Mouse (Mus musculus) hindbrain, embryonic 14.5 days (tissue): Measurements from ENCODE around the gene Hmga1. TPM values are rescaled to one million over a fixed set of nuclear protein-coding genes. Genes with fewer than 3 reads are reported as not detected.
A peak's percentile ranks its signal among the peaks of the same experiment; 100 is the strongest.

Experiments used
- ATAC-seq: fragments of 200-750 bp; cut with Nextera tagmentation; 2 replicates; pipeline ENCODE4 v1.8.0; 2017; ENCODE audit warnings: moderate number of reproducible peaks, mild to moderate bottlenecking, moderate TSS enrichment, moderate library complexity; ENCODE audit not compliant: low FRiP score
- DNase-seq: peaks from one replicate; pipeline ENCODE4 v3.0.0-alpha.2; 2015; ENCODE audit warnings: low spot score
- H3K27ac ChIP-seq: fragments of 300-500 bp; sonication (generic); 2 replicates; pipeline ENCODE4 v1.5.1; 2014; ENCODE audit warnings: mild to moderate bottlenecking, moderate library complexity
- H3K27me3 ChIP-seq: fragments of 300-500 bp; sonication (generic); 2 replicates; pipeline ENCODE4 v1.6.1; 2014; ENCODE audit warnings: mild to moderate bottlenecking, low read length, mixed read lengths; ENCODE audit not compliant: control insufficient read depth, insufficient read depth
- H3K36me3 ChIP-seq: fragments of 300-500 bp; sonication (generic); replicated peaks from 2 replicates; pipeline ENCODE4 v1.6.1; 2014; ENCODE audit not compliant: control insufficient read depth, insufficient read depth
- H3K4me1 ChIP-seq: fragments of 300-500 bp; sonication (generic); replicated peaks from 2 replicates; pipeline ENCODE4 v1.6.1; 2014; ENCODE audit warnings: antibody characterized with exemption, low read length, mixed read lengths; ENCODE audit not compliant: control insufficient read depth, insufficient read depth
- H3K4me2 ChIP-seq: fragments of 300-500 bp; sonication (generic); replicated peaks from 2 replicates; pipeline ENCODE4 v1.6.1; 2014; ENCODE audit warnings: mild to moderate bottlenecking, moderate library complexity
- H3K4me3 ChIP-seq: fragments of 300-500 bp; sonication (generic); replicated peaks from 2 replicates; pipeline ENCODE4 v1.5.1; 2014; ENCODE audit warnings: mild to moderate bottlenecking, low read length
- H3K9ac ChIP-seq: fragments of 300-500 bp; sonication (generic); 2 replicates; pipeline ENCODE4 v1.6.1; 2014
- H3K9me3 ChIP-seq: fragments of 300-500 bp; sonication (generic); 2 replicates; pipeline ENCODE4 v1.6.1; 2016; ENCODE audit warnings: low read length; ENCODE audit not compliant: control insufficient read depth
- WGBS: fragments of 180-500 bp; shearing (Covaris S2); extraction: QIAGEN DNeasy Blood & Tissue Kit; methylation state at CpG from one replicate; pipeline ENCODE4 v1.1.7; 2014; 5-methylcytosine and 5-hydroxymethylcytosine counted together
- polyA plus RNA-seq: library from polyadenylated mRNA; unstranded; fragments of >200 nt; fragmentation: Nextera tagmentation; extraction: Ambion mirVana; gene quantifications from 2 replicates; pipeline ENCODE4 v1.2.1, GENCODE M21; 2014

Hmga1 gene
- polyA plus RNA-seq, 1 experiment from 2014 or later = 136 TPM

DNA sequence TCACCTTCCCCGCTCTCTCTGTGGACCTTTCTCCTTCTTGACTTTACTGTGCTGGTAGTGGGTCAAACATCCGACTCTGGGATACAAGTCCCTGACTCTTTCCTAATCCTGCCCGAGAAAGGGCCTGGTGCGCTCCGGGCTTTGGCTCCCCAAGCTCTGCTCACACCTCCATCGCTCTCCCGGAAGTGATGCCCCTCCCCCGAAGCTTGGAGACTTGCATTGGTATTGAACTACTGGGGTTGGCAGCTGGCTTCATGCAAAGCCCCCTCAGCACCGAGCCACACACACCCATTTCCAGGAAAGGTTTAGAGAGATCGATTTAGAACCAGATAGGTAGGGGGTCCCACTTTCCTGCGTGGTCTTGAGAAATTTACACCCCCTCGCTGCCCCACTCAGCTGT is 10.3 kb upstream of the Hmga1 start:
- H3K4me3 ChIP-seq = no peak overlapping the region
- no peak overlapping the region for H3K27ac ChIP-seq
- H3K9ac ChIP-seq = no peak overlapping the region
- no peak for DNase-seq
- no peak for ATAC-seq
- no peaks in the 10 kb centered on the region for H3K36me3 ChIP-seq
- H3K4me2 ChIP-seq = no peak overlapping the region
- WGBS = 56% methylated on average over 12 of the region's 12 CpGs
- H3K9me3 ChIP-seq = no peaks in the 10 kb centered on the region
- H3K27me3 ChIP-seq = no peaks in the 10 kb centered on the region
- H3K4me1 ChIP-seq = 0 out of 2 replicates have a peak, but pooled peaks cover 3% of the 10 kb centered on the region

DNA sequence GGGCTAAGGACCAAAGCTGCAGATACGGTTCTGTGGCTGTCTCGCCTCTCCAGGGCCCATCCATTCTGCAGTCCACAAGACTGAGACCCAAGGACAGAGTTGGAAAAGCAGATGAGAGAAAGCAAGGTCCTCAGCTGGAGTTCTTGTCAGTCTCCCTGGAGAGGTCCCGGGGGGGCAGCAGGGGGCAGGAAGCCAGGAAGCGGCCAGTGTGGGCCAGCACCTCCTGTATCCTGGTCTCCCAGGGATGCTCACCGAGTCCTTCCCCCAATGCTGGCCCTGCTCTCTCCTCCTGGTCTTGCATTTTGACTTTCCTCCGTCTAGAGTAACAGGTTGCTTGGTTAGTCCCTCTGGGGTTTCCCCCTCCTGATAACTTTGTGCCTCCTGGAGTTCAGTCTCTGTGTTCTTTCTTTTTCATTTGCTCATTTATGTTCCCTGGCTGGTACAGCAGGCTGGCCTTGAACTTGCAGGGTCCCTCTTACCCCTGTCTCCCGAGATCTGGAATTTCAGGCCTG is 9.7 kb upstream of the Hmga1 start:
- WGBS = 67% methylated on average over 7 of the region's 7 CpGs
- no peak overlapping the region for H3K4me3 ChIP-seq
- DNase-seq = no peak

DNA sequence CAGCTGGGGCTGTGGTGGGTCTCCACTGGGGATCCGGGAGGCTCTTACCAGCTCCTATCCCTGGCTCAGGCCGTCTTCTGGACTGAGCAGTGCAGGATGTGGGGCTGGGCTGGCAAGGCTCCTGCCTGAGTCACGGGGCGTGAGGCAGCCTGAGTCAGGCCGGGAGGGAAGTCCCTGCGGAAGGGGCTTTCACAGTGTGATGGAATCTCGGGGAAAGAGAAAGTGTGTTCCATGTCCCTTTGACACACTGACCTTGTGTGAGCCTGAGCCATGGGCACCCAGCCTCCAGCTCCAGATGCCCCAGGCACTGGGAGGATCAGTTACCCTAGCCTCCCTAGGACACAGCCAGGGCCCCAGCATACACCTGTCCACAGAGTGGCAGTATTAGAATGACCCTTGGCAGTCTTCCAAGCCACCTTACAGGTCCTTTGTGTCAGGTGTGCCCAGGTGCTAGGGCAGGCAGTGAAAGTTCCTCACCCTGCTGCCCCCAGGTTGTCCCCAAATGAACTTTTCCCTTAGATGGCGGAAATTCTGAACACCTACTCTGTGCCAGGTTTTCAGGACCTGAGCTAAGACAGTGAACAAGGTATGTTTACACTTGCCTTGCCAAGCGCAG is 8.9 kb upstream of the Hmga1 start:
- Histone ChIP-seq H3K27me3 (no peaks in the 10 kb centered on the region), H3K4me2 (no peak overlapping the region), H3K4me3 (no peak overlapping the region), H3K4me1 (0 out of 2 replicates have a peak, but pooled peaks cover 3% of the 10 kb centered on the region), H3K36me3 (no peaks in the 10 kb centered on the region), H3K27ac (no peak overlapping the region), H3K9ac (no peak overlapping the region), H3K9me3 (no peaks in the 10 kb centered on the region)
- 78% methylated on average over 9 of the region's 9 CpGs for WGBS
- no peak for DNase-seq
- no peak for ATAC-seq

More for the DNA sequence above, 9.7 kb upstream of the Hmga1 start:
- H3K27me3 ChIP-seq = no peaks in the 10 kb centered on the region
- H3K9me3 ChIP-seq = no peaks in the 10 kb centered on the region
- 0 out of 2 replicates have a peak, but pooled peaks cover 3% of the 10 kb centered on the region for H3K4me1 ChIP-seq
- H3K36me3 ChIP-seq = no peaks in the 10 kb centered on the region
- H3K27ac ChIP-seq = no peak overlapping the region
- no peak overlapping the region for H3K9ac ChIP-seq
- no peak overlapping the region for H3K4me2 ChIP-seq
- ATAC-seq = no peak

DNA sequence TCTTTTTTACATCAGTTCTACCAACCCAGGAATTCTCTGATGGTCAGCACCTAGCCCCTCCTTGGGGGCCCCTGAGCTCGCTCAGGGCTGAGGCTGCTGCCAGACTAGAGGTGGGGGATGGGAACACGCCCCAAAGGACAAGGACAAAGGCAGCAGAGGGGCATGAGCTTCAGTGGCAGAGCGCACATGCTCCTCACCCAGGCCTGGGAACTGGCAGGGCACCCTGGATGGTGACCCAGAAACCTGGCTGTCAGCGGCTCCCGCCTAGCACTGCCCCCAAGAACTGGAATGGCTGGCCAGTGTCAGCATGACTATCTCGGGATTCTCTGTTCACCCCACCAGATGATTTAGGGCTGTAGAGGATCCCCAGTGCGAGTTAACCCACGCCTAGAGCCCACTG is 7.1 kb upstream of the Hmga1 start:
- ATAC-seq = no peak
- no peaks in the 10 kb centered on the region for H3K27me3 ChIP-seq
- DNase-seq = no peak
- H3K9ac ChIP-seq = no peak overlapping the region
- H3K4me1 ChIP-seq = 0 out of 2 replicates have a peak, but pooled peaks cover 3% of the 10 kb centered on the region
- H3K27ac ChIP-seq = no peak overlapping the region
- H3K9me3 ChIP-seq = no peaks in the 10 kb centered on the region
- no peak overlapping the region for H3K4me3 ChIP-seq
- WGBS = 41% methylated on average over 8 of the region's 8 CpGs
- H3K4me2 ChIP-seq = no peak overlapping the region
- H3K36me3 ChIP-seq = no peaks in the 10 kb centered on the region

DNA sequence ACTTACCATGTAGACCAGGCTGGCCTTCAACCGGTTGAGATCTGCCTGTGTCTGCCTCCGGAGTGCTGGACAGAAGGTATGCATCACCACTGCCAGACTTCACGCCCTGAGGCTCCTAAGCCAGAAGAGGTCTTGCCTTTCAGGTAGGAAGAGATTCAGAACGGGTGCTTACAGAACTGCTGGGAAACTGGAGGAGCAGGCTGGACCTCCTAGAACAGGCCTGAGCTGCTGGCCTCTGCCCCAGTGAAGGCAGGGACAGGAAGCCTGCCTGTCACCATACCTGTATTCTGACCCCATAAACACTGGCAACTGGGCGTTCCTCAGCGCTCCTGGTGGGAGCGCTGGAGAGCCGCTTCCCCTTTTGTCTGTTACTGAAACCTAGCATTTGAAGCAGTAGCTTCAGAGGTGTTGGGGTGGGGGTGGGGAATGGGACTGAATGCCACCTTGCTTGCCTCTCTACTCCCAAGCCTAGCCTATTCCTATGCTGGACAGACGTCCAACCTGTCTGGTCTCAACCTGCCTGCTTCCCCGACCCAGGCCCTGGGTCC is 4.8 kb upstream of the Hmga1 start:
- Histone ChIP-seq H3K4me1 (peaks cover 3% of the 10 kb centered on the region; the same call in 1 of the 2 replicates), H3K9ac (no peak overlapping the region)
- WGBS = 57% methylated on average over 10 of the region's 10 CpGs

DNA sequence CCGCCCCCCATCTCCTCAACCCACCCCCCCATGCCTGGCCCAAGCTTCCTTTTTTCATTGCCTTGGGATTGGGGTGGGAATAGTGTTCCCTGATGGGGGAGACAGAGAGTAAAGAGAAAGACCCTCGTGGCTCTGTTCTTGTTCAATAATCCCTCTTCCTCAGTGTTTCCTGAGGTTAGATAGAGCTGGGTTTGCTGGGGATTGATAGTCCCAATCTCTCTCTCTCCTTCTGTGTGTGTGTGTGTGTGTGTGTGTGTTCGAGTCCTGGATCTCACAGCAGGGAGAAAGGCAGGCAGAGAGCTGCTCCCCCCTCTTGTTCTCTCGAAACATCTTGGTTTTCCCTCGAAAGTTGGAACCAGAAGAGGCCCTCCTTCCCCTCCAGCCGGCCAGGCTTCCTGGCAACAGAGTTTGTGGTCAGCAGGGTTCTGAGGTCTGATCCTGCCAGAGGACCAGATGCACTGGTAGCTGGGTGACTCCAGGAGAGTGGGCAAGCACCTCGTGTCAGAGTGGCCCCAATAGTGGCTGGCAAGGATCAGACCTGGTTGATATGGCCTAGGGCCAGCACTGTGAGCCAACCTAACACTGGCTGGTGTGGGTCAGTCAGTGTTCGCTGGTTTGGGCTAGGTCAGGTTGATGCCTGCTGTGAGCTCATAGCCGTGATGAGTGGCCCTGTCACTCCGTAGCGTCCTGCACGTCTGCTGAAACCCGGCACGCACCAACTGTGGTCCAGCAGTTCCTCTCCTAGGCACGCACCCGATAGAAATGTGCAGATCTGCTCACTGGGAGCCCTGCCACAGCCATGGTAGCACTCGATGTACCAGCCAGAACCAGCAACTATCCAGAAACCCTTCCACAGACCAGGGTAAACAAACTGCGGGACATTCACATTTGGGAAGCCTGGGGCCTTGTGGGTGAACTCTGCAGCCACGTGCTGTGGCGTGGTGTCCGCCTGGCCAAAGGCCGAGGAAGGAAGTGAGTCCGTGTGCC is 3.8 kb upstream of the Hmga1 start:
- Histone ChIP-seq H3K9ac (no peak overlapping the region), H3K27me3 (peaks cover 7% of the 10 kb centered on the region; the same call in 1 of the 2 replicates), H3K9me3 (no peaks in the 10 kb centered on the region), H3K27ac (no peak overlapping the region), H3K4me1 (peaks cover 5% of the 10 kb centered on the region), H3K4me3 (no peak overlapping the region), H3K4me2 (no peak overlapping the region), H3K36me3 (no peaks in the 10 kb centered on the region)
- no peak for DNase-seq
- no peak for ATAC-seq
- WGBS = 73% methylated on average over 23 of the region's 23 CpGs

More for the DNA sequence above, 4.8 kb upstream of the Hmga1 start:
- Histone ChIP-seq H3K27ac (no peak overlapping the region), H3K4me2 (no peak overlapping the region), H3K9me3 (no peaks in the 10 kb centered on the region), H3K36me3 (no peaks in the 10 kb centered on the region), H3K4me3 (no peak overlapping the region), H3K27me3 (peaks cover 7% of the 10 kb centered on the region; the same call in 1 of the 2 replicates)
- ATAC-seq (no peak), DNase-seq (no peak)

DNA sequence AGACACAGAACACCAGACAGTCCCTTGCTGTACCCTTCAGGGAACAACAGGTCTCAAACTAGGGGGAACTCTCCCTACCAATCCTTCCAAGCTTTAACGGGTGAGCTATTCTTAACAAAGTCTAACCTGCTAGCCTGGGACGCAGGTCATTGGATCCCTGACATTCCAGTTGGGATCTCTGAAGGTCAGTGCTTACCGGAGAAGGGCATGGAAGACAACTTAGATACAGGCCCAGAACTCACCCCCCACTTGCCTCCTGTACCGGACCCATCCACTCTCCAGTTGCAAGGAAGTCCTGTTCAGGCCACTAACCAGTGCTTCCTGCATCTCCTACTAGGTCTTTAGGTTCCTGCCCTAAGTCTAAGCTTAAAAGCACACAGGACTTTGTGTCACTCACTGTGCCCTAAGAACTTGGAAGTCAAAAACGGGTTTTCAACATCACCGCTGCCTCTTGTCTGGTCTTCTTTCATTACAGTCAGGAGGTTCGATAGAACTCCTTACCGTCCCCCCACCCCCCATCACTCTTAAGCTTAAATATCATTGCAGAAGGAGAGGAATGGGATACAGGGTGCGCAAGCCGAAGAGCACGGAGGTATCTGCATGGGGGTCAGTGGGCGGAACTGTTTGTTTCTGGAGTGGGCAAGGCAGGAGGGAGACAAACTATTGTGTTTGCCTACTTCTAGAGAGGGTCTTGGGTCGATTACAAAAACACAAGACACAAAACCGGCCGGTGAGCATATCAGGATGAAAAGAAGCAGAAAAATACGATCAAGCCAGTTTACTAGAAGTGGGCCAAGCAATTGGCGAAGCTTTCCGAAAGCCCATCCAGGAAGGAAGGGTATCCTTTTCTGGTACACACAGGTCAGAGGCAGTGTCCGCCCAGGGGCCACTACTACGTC is 2.0 kb upstream of the Hmga1 start:
- H3K4me3 ChIP-seq = no peak overlapping the region
- peak overlapping the region; percentile 82; the same call in 1 of the 2 replicates for H3K4me2 ChIP-seq
- 44% methylated on average over 20 of the region's 20 CpGs for WGBS
- peaks cover 10% of the 10 kb centered on the region; the same call in 1 of the 2 replicates for H3K27me3 ChIP-seq
- ATAC-seq (no peak), DNase-seq (no peak)
- H3K9me3 ChIP-seq = no peaks in the 10 kb centered on the region
- H3K27ac ChIP-seq = peak overlapping the region; percentile 20; the same call in 1 of the 2 replicates
- peaks cover 19% of the 10 kb centered on the region for H3K4me1 ChIP-seq
- H3K36me3 ChIP-seq = no peaks in the 10 kb centered on the region
- H3K9ac ChIP-seq = no peak overlapping the region

DNA sequence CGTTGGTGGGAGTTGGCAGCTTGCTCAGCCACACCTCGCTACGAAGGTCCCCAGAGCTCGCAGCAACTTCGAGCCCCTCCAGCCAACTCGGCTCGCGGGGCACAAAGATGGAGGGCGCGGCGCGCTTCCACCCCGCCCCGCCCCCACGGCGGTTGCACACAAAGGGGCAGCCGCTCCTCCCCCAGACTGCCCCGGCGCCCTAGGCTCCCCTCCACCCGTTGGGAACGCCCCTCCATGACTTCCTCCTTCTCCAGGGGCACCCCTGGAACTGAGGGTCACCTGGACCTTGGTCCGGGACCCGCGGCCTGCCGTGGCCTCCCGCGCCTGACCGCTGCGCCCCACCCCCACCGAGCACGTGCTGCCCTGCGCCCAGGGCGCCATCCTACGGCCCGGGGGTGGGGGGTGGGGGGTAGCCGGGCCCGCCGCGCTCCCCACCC is 1.2 kb upstream of the Hmga1 start:
- H3K27me3 ChIP-seq = peaks cover 10% of the 10 kb centered on the region; the same call in 1 of the 2 replicates
- no peaks in the 10 kb centered on the region for H3K9me3 ChIP-seq
- H3K36me3 ChIP-seq = no peaks in the 10 kb centered on the region
- H3K4me3 ChIP-seq = peak overlapping the region; percentile 83
- WGBS = under 1% methylated on average over 11 of the region's 39 CpGs
- H3K9ac ChIP-seq = peak overlapping the region; percentile 89; the same call in 1 of the 2 replicates
- DNase-seq (no peak), ATAC-seq (no peak)
- peak overlapping the region; percentile 82 for H3K4me2 ChIP-seq
- peaks cover 19% of the 10 kb centered on the region for H3K4me1 ChIP-seq
- H3K27ac ChIP-seq = peak overlapping the region; percentile 20; the same call in 1 of the 2 replicates
